Comparison of ENCODE assay signal across 8 mouse cellular contexts in genomic region chr6:122532883-122533302, GRCm38 (mm10). TPM values are rescaled to one million over a fixed set of nuclear protein-coding genes. Genes with fewer than 3 reads are reported as not detected.
A peak's percentile ranks its signal among the peaks of the same experiment; 100 is the strongest.
DNase-seq lines count a peak whose midpoint lies in the region; ATAC-seq lines count a peak whose summit lies in the region.

No protein-coding gene starts in this region.

- H3K27ac ChIP-seq in heart, embryonic 14.5 days (replicated peaks in 1 of 2; ENCODE audit: control insufficient read depth in 1 of 2, insufficient read depth in 1 of 2, low read depth in 2 of 2, low read length in 2 of 2) = no peak overlapping the region
- no peak overlapping the region for H3K27ac ChIP-seq in liver, embryonic 15.5 days (replicated peaks)
- H3K27ac ChIP-seq in neural tube, embryonic 11.5 days (ENCODE audit: low read depth, low read length) = no peak overlapping the region

- peak overlapping the region; percentile 4 to 16; a peak in 2 of 4 replicates for H3K4me3 ChIP-seq in heart, embryonic 14.5 days (ENCODE audit: control insufficient read depth in 1 of 2, insufficient read depth in 1 of 2, low read depth in 1 of 2, low read length in 2 of 2)
- no peak overlapping the region for H3K4me3 ChIP-seq in liver, embryonic 15.5 days (replicated peaks)
- no peak overlapping the region for H3K4me3 ChIP-seq in neural tube, embryonic 11.5 days (ENCODE audit: low read depth, low read length)

- H3K36me3 ChIP-seq in heart, embryonic 14.5 days (ENCODE audit: control insufficient read depth, insufficient read depth, low read length) = no peaks in the 10 kb centered on the region
- no peaks in the 10 kb centered on the region for H3K36me3 ChIP-seq in liver, embryonic 15.5 days (replicated peaks)
- no peaks in the 10 kb centered on the region for H3K36me3 ChIP-seq in neural tube, embryonic 11.5 days (ENCODE audit: control insufficient read depth, insufficient read depth, low read length)

- H3K9ac ChIP-seq in heart, embryonic 14.5 days (ENCODE audit: low read length) = no peak overlapping the region
- H3K9ac ChIP-seq in liver, embryonic 15.5 days = no peak overlapping the region
- no peak overlapping the region for H3K9ac ChIP-seq in neural tube, embryonic 11.5 days (ENCODE audit: low read length)

- 18% methylated on average over 4 of the region's 4 CpGs for WGBS in heart, embryonic 14.5 days
- 4% methylated on average over 4 of the region's 4 CpGs for WGBS in liver, embryonic 15.5 days (ENCODE audit: insufficient replicate concordance)
- WGBS in neural tube, embryonic 11.5 days = 10% methylated on average over 4 of the region's 4 CpGs

- peak overlapping the region; percentile 49 for H3K4me2 ChIP-seq in heart, embryonic 14.5 days (ENCODE audit: low read length)
- peak overlapping the region; percentile 38 for H3K4me2 ChIP-seq in liver, embryonic 15.5 days
- H3K4me2 ChIP-seq in neural tube, embryonic 11.5 days (ENCODE audit: low read depth) = peak overlapping the region; percentile 15; the same call in 1 of the 2 replicates

- intact Hi-C loops in heart, postnatal 10 days (cut with DNase I) = no loop called here

- H3K9me3 ChIP-seq in heart, embryonic 14.5 days (ENCODE audit: control insufficient read depth, low read length) = no peaks in the 10 kb centered on the region
- no peaks in the 10 kb centered on the region for H3K9me3 ChIP-seq in liver, embryonic 15.5 days (replicated peaks)
- no peaks in the 10 kb centered on the region for H3K9me3 ChIP-seq in neural tube, embryonic 11.5 days (ENCODE audit: control insufficient read depth, low read length)

- H3K4me1 ChIP-seq in heart, embryonic 14.5 days (ENCODE audit: control insufficient read depth in 2 of 2, insufficient read depth in 2 of 2, low read length in 2 of 2) = peaks cover 0 to 3% of the 10 kb centered on the region in 2 experiments; a peak in 1 of 4 replicates
- no peaks in the 10 kb centered on the region; the same call in 1 of the 2 replicates for H3K4me1 ChIP-seq in liver, embryonic 15.5 days (replicated peaks)
- H3K4me1 ChIP-seq in neural tube, embryonic 11.5 days (ENCODE audit: control insufficient read depth, insufficient read depth, low read length) = no peaks in the 10 kb centered on the region

- no peak for DNase-seq in heart, postnatal 10 days
- DNase-seq in embryo, embryonic 9.5 days (ENCODE audit: extremely low spot score) = peak; percentile 31
- DNase-seq in induced T-regulatory cell, adult 2 months (ENCODE audit: low read depth) = peak; percentile 90
- no peak for DNase-seq in neural tube, embryonic 11.5 days (ENCODE audit: low spot score)
- no peak for DNase-seq in gastrocnemius, postnatal 4 days (ENCODE audit: low spot score in 2 of 2)
- DNase-seq in frontal cortex, postnatal 14 days (ENCODE audit: low spot score in 2 of 2) = no peak

- H3K27me3 ChIP-seq in heart, embryonic 14.5 days (ENCODE audit: control insufficient read depth, insufficient read depth, low read length) = no peaks in the 10 kb centered on the region
- H3K27me3 ChIP-seq in liver, embryonic 15.5 days = peaks cover 8% of the 10 kb centered on the region
- no peaks in the 10 kb centered on the region for H3K27me3 ChIP-seq in neural tube, embryonic 11.5 days (ENCODE audit: control insufficient read depth, insufficient read depth, low read length)

- ATAC-seq in heart, embryonic 14.5 days (ENCODE audit: insufficient number of reproducible peaks, insufficient read depth, low FRiP score, low read depth) = no peak
- ATAC-seq in liver, embryonic 15.5 days (ENCODE audit: insufficient read depth) = no peak
- no peak for ATAC-seq in neural tube, embryonic 11.5 days (ENCODE audit: insufficient read depth, low FRiP score, low TSS enrichment)

RNA-seq across cellular contexts. Expression of gene Aicda, which starts 20.7 kb away (rescaled TPM):
- polyA plus RNA-seq in heart, embryonic 14.5 days (2014; fragmentation: Nextera tagmentation; extraction: Ambion mirVana) = not detected in 2 replicates
- total RNA-seq in heart, postnatal 10 days (2021) = not detected
- polyA plus RNA-seq in liver, embryonic 15.5 days (2015; fragmentation: Nextera tagmentation; extraction: Ambion mirVana) = not detected in 2 replicates
- polyA plus RNA-seq in neural tube, embryonic 11.5 days (2014; fragmentation: Nextera tagmentation; extraction: Ambion mirVana) = not detected in 2 replicates
- not detected for total RNA-seq in gastrocnemius, postnatal 4 days (2021)

RNA-seq across cellular contexts. Expression of gene Mfap5, which starts 27.2 kb away (rescaled TPM):
- polyA plus RNA-seq in heart, embryonic 14.5 days (2014; fragmentation: Nextera tagmentation; extraction: Ambion mirVana) = 15.7 and 16.9 TPM in 2 replicates
- total RNA-seq in heart, postnatal 10 days (2021) = 100 to 1,000 TPM in 1 of 2 experiments, 10 to 100 TPM in 1; 93.3 to 120 TPM
- 0.84 and 0.86 TPM in 2 replicates for polyA plus RNA-seq in liver, embryonic 15.5 days (2015; fragmentation: Nextera tagmentation; extraction: Ambion mirVana)
- polyA plus RNA-seq in neural tube, embryonic 11.5 days (2014; fragmentation: Nextera tagmentation; extraction: Ambion mirVana) = 0.42 and 0.84 TPM in 2 replicates
- total RNA-seq in gastrocnemius, postnatal 4 days (2021) = 100 to 1,000 TPM; 226 to 237 TPM

RNA-seq across cellular contexts. Expression of gene Rimklb, which starts 34.3 kb away (rescaled TPM):
- 2.2 and 2.4 TPM in 2 replicates for polyA plus RNA-seq in heart, embryonic 14.5 days (2014; fragmentation: Nextera tagmentation; extraction: Ambion mirVana)
- under 1 TPM in 1 of 2 experiments, not detected in 1; 0.45 TPM for total RNA-seq in heart, postnatal 10 days (2021)
- polyA plus RNA-seq in liver, embryonic 15.5 days (2015; fragmentation: Nextera tagmentation; extraction: Ambion mirVana) = 0.26 and 0.41 TPM in 2 replicates
- polyA plus RNA-seq in neural tube, embryonic 11.5 days (2014; fragmentation: Nextera tagmentation; extraction: Ambion mirVana) = 68.3 and 75.3 TPM in 2 replicates
- total RNA-seq in gastrocnemius, postnatal 4 days (2021) = 1 to 10 TPM; 2.1 to 2.9 TPM

Comparison
In these comparisons a context has a peak if more than half of its experiments do, and no peak if none do; other contexts are left out.
1. H3K4me3 ChIP-seq: peak in heart, embryonic 14.5 days (2 of 2); none in liver, embryonic 15.5 days (single experiment) and neural tube, embryonic 11.5 days (single experiment).
2. DNase-seq: peak in embryo, embryonic 9.5 days (single experiment) and induced T-regulatory cell, adult 2 months (single experiment); none in heart, postnatal 10 days (0 of 2), neural tube, embryonic 11.5 days (single experiment), gastrocnemius, postnatal 4 days (0 of 2) and frontal cortex, postnatal 14 days (0 of 2).
3. RNA of gene Rimklb, which starts 34.3 kb away (polyA plus RNA-seq): 68.3 to 75.3 TPM in neural tube, embryonic 11.5 days; 2.2 to 2.4 TPM in heart, embryonic 14.5 days and 0.26 to 0.41 TPM in liver, embryonic 15.5 days; every median in the first group is over 10 times any median in the second.
4. Peak in every context shown above with its lines, with median percentiles within 50 percentile points of each other: H3K4me2 ChIP-seq.